Mouse (Mus musculus): ENCODE measurements around the gene Vps45. TPM values are rescaled to one million over a fixed set of nuclear protein-coding genes. Genes with fewer than 3 reads are reported as not detected.
A peak's percentile ranks its signal among the peaks of the same experiment; 100 is the strongest.

Vps45 gene
- polyA plus RNA-seq, 1 experiment from 2014 or later, result 31.7 TPM

DNA sequence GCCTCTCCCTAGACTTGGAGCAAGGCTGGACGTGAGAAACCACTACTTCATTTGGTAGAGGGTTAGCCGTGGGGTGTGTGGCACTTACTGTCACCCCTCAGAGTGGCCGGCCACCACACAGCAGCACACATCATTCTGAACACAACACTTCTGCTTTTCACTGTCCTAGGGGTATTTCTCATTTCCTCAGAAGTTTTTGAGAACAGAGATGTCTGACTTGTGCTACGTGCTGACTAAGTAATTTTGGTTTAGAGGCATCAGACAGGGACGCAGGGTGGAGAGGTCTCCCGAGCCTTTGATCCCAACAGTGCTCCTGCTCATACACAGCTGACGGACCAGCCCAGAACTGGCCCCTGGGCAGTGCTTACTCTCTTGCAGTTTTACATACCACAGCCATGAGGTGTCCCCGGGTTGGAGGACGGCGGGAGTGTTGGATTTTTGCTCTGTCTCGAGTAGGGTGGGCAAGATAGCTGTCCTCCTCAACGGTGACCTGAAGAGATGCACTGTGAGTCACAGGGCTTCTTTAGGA is 67.8 kb downstream of the Vps45 start:
- H3K9me3 ChIP-seq (replicated peaks; ENCODE audit: control insufficient read depth, low read length), result no peaks in the 10 kb centered on the region
- no peak overlapping the region for H3K4me2 ChIP-seq (ENCODE audit: low read depth, low read length)
- no peak overlapping the region for H3K9ac ChIP-seq (ENCODE audit: low read length)
- peaks cover 7% of the 10 kb centered on the region; the same call in 1 of the 2 replicates for H3K36me3 ChIP-seq (ENCODE audit: control insufficient read depth, insufficient read depth, low read length)
- H3K4me1 ChIP-seq (ENCODE audit: control insufficient read depth, insufficient read depth, low read length), result peaks cover 29% of the 10 kb centered on the region
- no peaks in the 10 kb centered on the region for H3K27me3 ChIP-seq (ENCODE audit: control insufficient read depth, insufficient read depth, low read length)
- H3K27ac ChIP-seq (ENCODE audit: low read length), result peak overlapping the region; percentile 31; the same call in 1 of the 2 replicates
- 72% methylated on average over 12 of the region's 12 CpGs for WGBS
- no peak for ATAC-seq (ENCODE audit: insufficient read depth, low FRiP score)
- H3K4me3 ChIP-seq (replicated peaks; ENCODE audit: low read length), result no peak overlapping the region

GRCm38 (mm10) chr3:95988969-95989368 is 69.3 kb downstream of the Vps45 start:
- no peak overlapping the region for H3K4me3 ChIP-seq (replicated peaks; ENCODE audit: low read length)
- peaks cover 7% of the 10 kb centered on the region; the same call in 1 of the 2 replicates for H3K36me3 ChIP-seq (ENCODE audit: control insufficient read depth, insufficient read depth, low read length)
- ATAC-seq (ENCODE audit: insufficient read depth, low FRiP score), result no peak
- peaks cover 37% of the 10 kb centered on the region for H3K4me1 ChIP-seq (ENCODE audit: control insufficient read depth, insufficient read depth, low read length)
- no peaks in the 10 kb centered on the region for H3K9me3 ChIP-seq (replicated peaks; ENCODE audit: control insufficient read depth, low read length)
- peak overlapping the region; percentile 22; the same call in 1 of the 2 replicates for H3K9ac ChIP-seq (ENCODE audit: low read length)
- no peak overlapping the region for H3K4me2 ChIP-seq (ENCODE audit: low read depth, low read length)
- no peaks in the 10 kb centered on the region for H3K27me3 ChIP-seq (ENCODE audit: control insufficient read depth, insufficient read depth, low read length)
- H3K27ac ChIP-seq (ENCODE audit: low read length), result peak overlapping the region; percentile 47; the same call in 1 of the 2 replicates
- 47% methylated on average over 10 of the region's 10 CpGs for WGBS

DNA sequence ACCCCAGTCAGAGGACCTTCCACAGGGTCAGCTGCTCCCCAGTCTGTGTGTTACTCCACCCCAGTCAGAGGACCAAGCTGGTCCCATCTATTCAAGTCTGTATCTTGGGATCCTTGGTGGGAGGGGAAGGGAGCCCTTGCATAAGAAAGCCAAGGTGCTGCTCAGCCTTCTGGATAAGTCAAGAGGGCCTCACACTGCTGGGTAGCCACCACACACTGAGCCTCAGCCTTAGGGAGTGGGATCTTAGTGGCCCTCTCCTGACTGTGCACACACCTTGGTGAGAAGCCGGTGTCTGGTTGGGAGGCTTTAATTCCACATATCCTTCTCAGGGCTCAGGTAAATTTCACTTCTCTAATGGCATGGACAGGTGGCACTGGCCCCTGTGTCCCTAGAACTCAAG is 70.1 kb downstream of the Vps45 start:
- 100% methylated on average over 1 of the region's 1 CpGs for WGBS
- H3K36me3 ChIP-seq (ENCODE audit: control insufficient read depth, insufficient read depth, low read length), result peaks cover 7% of the 10 kb centered on the region; the same call in 1 of the 2 replicates
- no peak overlapping the region for H3K27ac ChIP-seq (ENCODE audit: low read length)

DNA sequence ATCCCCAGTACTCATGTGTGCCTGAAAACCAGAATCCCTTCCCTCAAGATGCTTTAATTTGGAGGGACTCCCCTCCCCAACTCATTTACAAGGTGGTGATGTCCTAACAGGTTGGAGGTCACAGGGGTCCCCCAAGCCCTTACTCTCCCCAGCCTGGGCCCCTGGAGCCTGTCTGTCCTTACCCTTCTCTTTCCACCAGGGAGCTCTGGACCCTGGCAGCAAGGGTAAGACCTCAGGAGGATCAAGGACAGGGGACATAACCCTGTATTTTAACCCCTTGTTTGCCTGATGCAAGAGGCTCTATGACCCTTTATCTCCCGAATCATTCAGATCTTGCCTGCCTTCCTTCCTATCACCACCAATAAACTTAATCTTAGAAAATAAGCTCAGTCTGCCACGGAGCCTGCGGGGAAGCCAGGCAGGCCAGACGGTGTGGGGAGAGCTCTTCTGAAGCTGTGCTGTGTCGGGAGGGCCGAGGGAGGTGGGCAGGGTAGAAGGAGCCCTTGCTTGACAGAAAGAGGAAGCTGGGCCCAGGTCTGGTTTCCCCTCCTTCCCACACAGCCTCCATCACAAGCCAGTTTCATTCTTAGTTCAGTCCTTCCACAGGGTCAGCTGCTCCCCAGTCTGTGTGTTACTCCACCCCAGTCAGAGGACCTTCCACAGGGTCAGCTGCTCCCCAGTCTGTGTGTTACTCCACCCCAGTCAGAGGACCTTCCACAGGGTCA is 70.7 kb downstream of the Vps45 start:
- peaks cover 7% of the 10 kb centered on the region; the same call in 1 of the 2 replicates for H3K36me3 ChIP-seq (ENCODE audit: control insufficient read depth, insufficient read depth, low read length)
- no peak overlapping the region for H3K4me3 ChIP-seq (replicated peaks; ENCODE audit: low read length)
- H3K9ac ChIP-seq (ENCODE audit: low read length), result no peak overlapping the region
- peaks cover 30% of the 10 kb centered on the region for H3K4me1 ChIP-seq (ENCODE audit: control insufficient read depth, insufficient read depth, low read length)
- H3K4me2 ChIP-seq (ENCODE audit: low read depth, low read length), result no peak overlapping the region
- WGBS, result 75% methylated on average over 6 of the region's 6 CpGs
- H3K9me3 ChIP-seq (replicated peaks; ENCODE audit: control insufficient read depth, low read length), result no peaks in the 10 kb centered on the region
- no peaks in the 10 kb centered on the region for H3K27me3 ChIP-seq (ENCODE audit: control insufficient read depth, insufficient read depth, low read length)
- ATAC-seq (ENCODE audit: insufficient read depth, low FRiP score), result no peak
- H3K27ac ChIP-seq (ENCODE audit: low read length), result peak overlapping the region; percentile 97

More for the DNA sequence above, 70.1 kb downstream of the Vps45 start:
- H3K4me2 ChIP-seq (ENCODE audit: low read depth, low read length), result no peak overlapping the region
- H3K4me1 ChIP-seq (ENCODE audit: control insufficient read depth, insufficient read depth, low read length), result peaks cover 30% of the 10 kb centered on the region
- ATAC-seq (ENCODE audit: insufficient read depth, low FRiP score), result no peak
- H3K9ac ChIP-seq (ENCODE audit: low read length), result no peak overlapping the region
- H3K4me3 ChIP-seq (replicated peaks; ENCODE audit: low read length), result no peak overlapping the region
- H3K27me3 ChIP-seq (ENCODE audit: control insufficient read depth, insufficient read depth, low read length), result no peaks in the 10 kb centered on the region
- H3K9me3 ChIP-seq (replicated peaks; ENCODE audit: control insufficient read depth, low read length), result no peaks in the 10 kb centered on the region

- Histone ChIP-seq H3K4me1 (ENCODE audit: control insufficient read depth, insufficient read depth, low read length) (peaks cover 30% of the 10 kb centered on the region), H3K36me3 (ENCODE audit: control insufficient read depth, insufficient read depth, low read length) (peaks cover 7% of the 10 kb centered on the region; the same call in 1 of the 2 replicates), H3K4me3 (replicated peaks; ENCODE audit: low read length) (no peak overlapping the region), H3K9me3 (replicated peaks; ENCODE audit: control insufficient read depth, low read length) (no peaks in the 10 kb centered on the region), H3K4me2 (ENCODE audit: low read depth, low read length) (no peak overlapping the region), H3K27me3 (ENCODE audit: control insufficient read depth, insufficient read depth, low read length) (no peaks in the 10 kb centered on the region), H3K27ac (ENCODE audit: low read length) (peak overlapping the region; percentile 97), H3K9ac (ENCODE audit: low read length) (no peak overlapping the region)
- ATAC-seq (ENCODE audit: insufficient read depth, low FRiP score), result no peak
- 64% methylated on average over 4 of the region's 4 CpGs for WGBS
These were observed 71.3 kb downstream of the Vps45 start for GRCm38 (mm10) chr3:95986984-95987383.

- H3K27ac ChIP-seq (ENCODE audit: low read length), result peak overlapping the region; percentile 97
- peaks cover 7% of the 10 kb centered on the region; the same call in 1 of the 2 replicates for H3K36me3 ChIP-seq (ENCODE audit: control insufficient read depth, insufficient read depth, low read length)
- H3K4me3 ChIP-seq (replicated peaks; ENCODE audit: low read length), result peak overlapping the region; percentile 20
- no peaks in the 10 kb centered on the region for H3K9me3 ChIP-seq (replicated peaks; ENCODE audit: control insufficient read depth, low read length)
- WGBS, result 4% methylated on average over 21 of the region's 21 CpGs
- H3K4me2 ChIP-seq (ENCODE audit: low read depth, low read length), result peak overlapping the region; percentile 41
- peak overlapping the region; percentile 72 for H3K9ac ChIP-seq (ENCODE audit: low read length)
- peaks cover 30% of the 10 kb centered on the region for H3K4me1 ChIP-seq (ENCODE audit: control insufficient read depth, insufficient read depth, low read length)
- no peaks in the 10 kb centered on the region for H3K27me3 ChIP-seq (ENCODE audit: control insufficient read depth, insufficient read depth, low read length)
- ATAC-seq (ENCODE audit: insufficient read depth, low FRiP score), result peak; percentile 27; the same call in 1 of the 2 replicates
These were observed 72.2 kb downstream of the Vps45 start for GRCm38 (mm10) chr3:95986001-95986622.

- no peaks in the 10 kb centered on the region for H3K9me3 ChIP-seq (replicated peaks; ENCODE audit: control insufficient read depth, low read length)
- peak overlapping the region; percentile 41 for H3K4me2 ChIP-seq (ENCODE audit: low read depth, low read length)
- H3K4me1 ChIP-seq (ENCODE audit: control insufficient read depth, insufficient read depth, low read length), result peaks cover 30% of the 10 kb centered on the region
- peak overlapping the region; percentile 20 for H3K4me3 ChIP-seq (replicated peaks; ENCODE audit: low read length)
- no peaks in the 10 kb centered on the region for H3K27me3 ChIP-seq (ENCODE audit: control insufficient read depth, insufficient read depth, low read length)
- peak overlapping the region; percentile 97 for H3K27ac ChIP-seq (ENCODE audit: low read length)
- peak; percentile 94 for ATAC-seq (ENCODE audit: insufficient read depth, low FRiP score)
- H3K9ac ChIP-seq (ENCODE audit: low read length), result peak overlapping the region; percentile 72
- peaks cover 7% of the 10 kb centered on the region; the same call in 1 of the 2 replicates for H3K36me3 ChIP-seq (ENCODE audit: control insufficient read depth, insufficient read depth, low read length)
- WGBS, result 4% methylated on average over 12 of the region's 12 CpGs
These were observed 72.9 kb downstream of the Vps45 start for GRCm38 (mm10) chr3:95985209-95986000.

DNA sequence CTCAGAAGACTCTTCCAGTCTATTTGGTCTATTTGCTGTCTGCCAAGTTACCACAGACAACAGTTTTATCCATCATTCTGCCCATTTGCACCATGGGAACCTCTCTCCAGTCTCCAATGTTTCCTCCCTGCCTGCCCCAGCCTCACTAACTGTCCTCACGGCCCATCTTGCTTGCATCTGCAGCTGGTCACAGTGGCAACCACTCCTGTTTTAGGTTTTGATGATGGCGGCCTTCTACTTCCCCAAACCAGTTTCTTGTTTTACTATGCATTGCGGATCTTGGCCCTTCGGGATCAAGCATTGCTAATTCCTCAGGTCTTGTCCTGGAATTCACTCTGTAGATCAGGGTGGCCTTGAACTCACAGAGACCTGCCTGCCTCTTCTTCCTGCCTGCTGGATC is 76.1 kb downstream of the Vps45 start:
- WGBS, result 89% methylated on average over 4 of the region's 4 CpGs

More for the DNA sequence above, 76.1 kb downstream of the Vps45 start:
- Histone ChIP-seq H3K27me3 (ENCODE audit: control insufficient read depth, insufficient read depth, low read length) (no peaks in the 10 kb centered on the region), H3K9me3 (replicated peaks; ENCODE audit: control insufficient read depth, low read length) (no peaks in the 10 kb centered on the region), H3K4me3 (replicated peaks; ENCODE audit: low read length) (no peak overlapping the region), H3K36me3 (ENCODE audit: control insufficient read depth, insufficient read depth, low read length) (no peaks in the 10 kb centered on the region), H3K27ac (ENCODE audit: low read length) (no peak overlapping the region), H3K9ac (ENCODE audit: low read length) (no peak overlapping the region), H3K4me1 (ENCODE audit: control insufficient read depth, insufficient read depth, low read length) (peaks cover 24% of the 10 kb centered on the region), H3K4me2 (ENCODE audit: low read depth, low read length) (no peak overlapping the region)
- no peak for ATAC-seq (ENCODE audit: insufficient read depth, low FRiP score)

All from stomach, embryonic 16.5 days (tissue).